Mouse (Mus musculus) heart, postnatal 0 days (tissue): ENCODE results near the gene Mrpl48. TPM values are rescaled to one million over a fixed set of nuclear protein-coding genes. Genes with fewer than 3 reads are reported as not detected.

ENCODE experiments used
- ATAC-seq: fragments of 200-750 bp; cut with Nextera tagmentation; 2 replicates; pipeline ENCODE4 v1.8.0; 2017; ENCODE audit warnings: low read depth, moderate number of reproducible peaks, moderate library complexity; ENCODE audit not compliant: insufficient read depth
- DNase-seq: peaks from one replicate; pipeline ENCODE4 v3.0.0-alpha.2; 2016; ENCODE audit warnings: low spot score
- H3K27ac ChIP-seq: fragments of 300-500 bp; sonication (generic); 2 replicates; pipeline ENCODE4 v1.5.1; 2014; ENCODE audit warnings: low read depth, mild to moderate bottlenecking
- H3K27me3 ChIP-seq: fragments of 300-500 bp; sonication (generic); 2 replicates; pipeline ENCODE4 v1.6.1; 2014; ENCODE audit warnings: low read length, mixed read lengths; ENCODE audit not compliant: control insufficient read depth, insufficient read depth
- H3K36me3 ChIP-seq: fragments of 300-500 bp; sonication (generic); replicated peaks from 2 replicates; pipeline ENCODE4 v1.6.1; 2014; ENCODE audit warnings: low read length, mixed read lengths; ENCODE audit not compliant: control insufficient read depth, insufficient read depth
- H3K4me1 ChIP-seq: fragments of 300-500 bp; sonication (generic); 2 replicates; pipeline ENCODE4 v1.6.1; 2014; ENCODE audit warnings: antibody characterized with exemption; ENCODE audit not compliant: control insufficient read depth, insufficient read depth
- H3K4me2 ChIP-seq: fragments of 300-500 bp; sonication (generic); 2 replicates; pipeline ENCODE4 v1.6.1; 2014; ENCODE audit warnings: low read depth, mild to moderate bottlenecking, low read length, moderate library complexity
- H3K4me3 ChIP-seq: fragments of 300-500 bp; sonication (generic); 2 replicates; pipeline ENCODE4 v1.5.1; 2014; ENCODE audit warnings: low read depth, low read length
- H3K9ac ChIP-seq: fragments of 300-500 bp; sonication (generic); replicated peaks from 2 replicates; pipeline ENCODE4 v1.6.1; 2014; ENCODE audit warnings: low read depth, low read length, mixed read lengths
- H3K9me3 ChIP-seq: fragments of 300-500 bp; sonication (generic); replicated peaks from 2 replicates; pipeline ENCODE4 v1.6.1; 2016; ENCODE audit warnings: low read length; ENCODE audit not compliant: control insufficient read depth
- CTCF ChIP-seq: IDR thresholded peaks from 2 replicates; pipeline ENCODE4 v1.5.1; 2016; ENCODE audit warnings: antibody characterized with exemption, control low read depth, low read depth
- EP300 ChIP-seq: IDR thresholded peaks from 2 replicates; pipeline ENCODE4 v1.6.1; 2016; ENCODE audit warnings: antibody characterized with exemption, low read depth
- WGBS: fragments of 180-500 bp; shearing (Covaris S2); extraction: QIAGEN DNeasy Blood & Tissue Kit; methylation state at CpG from one replicate; pipeline ENCODE4 v1.1.7; 2014; 5-methylcytosine and 5-hydroxymethylcytosine counted together
- polyA plus RNA-seq: library from polyadenylated mRNA; unstranded; fragments of >200 nt; fragmentation: Nextera tagmentation; extraction: Ambion mirVana; gene quantifications from 2 replicates; pipeline ENCODE4 v1.2.1, GENCODE M21; 2015
- total RNA-seq: library from RNA; depleted of rRNA; stranded (reverse); fragments of >200 nt; gene quantifications from 2 replicates; pipeline ENCODE4 v1.2.3, GENCODE M21; 2014; ENCODE audit warnings: low replicate concordance

Gene Mrpl48
- total and polyA plus RNA-seq, 2 experiments from 2014 or later: 32.6 to 119 TPM

DNA sequence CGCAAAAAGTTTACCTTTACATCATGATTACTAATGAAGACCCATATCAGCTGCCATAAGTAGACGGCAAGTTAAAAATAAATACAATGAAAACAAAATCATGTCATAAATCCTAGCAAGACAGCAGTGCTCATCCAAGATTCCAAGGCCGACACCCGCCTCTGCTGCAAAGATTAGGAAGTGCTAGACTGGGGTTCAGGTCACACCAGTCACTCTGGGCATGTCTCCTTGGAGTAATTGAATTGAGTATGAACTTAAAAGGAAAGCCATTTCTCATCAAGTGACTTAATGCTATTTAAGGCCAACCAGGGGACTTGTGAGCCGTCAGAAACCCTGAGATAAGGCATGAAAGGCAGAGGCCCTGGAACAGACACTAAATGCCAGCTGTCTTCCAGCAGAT, 50.9 kb downstream of the Mrpl48 start:
- no peak overlapping the region for H3K9ac ChIP-seq
- no peaks in the 10 kb centered on the region for H3K27me3 ChIP-seq
- no peaks in the 10 kb centered on the region for H3K9me3 ChIP-seq
- no peak overlapping the region for H3K4me3 ChIP-seq
- H3K4me2 ChIP-seq: no peak overlapping the region
- WGBS: 53% methylated on average over 5 of the region's 5 CpGs
- peaks cover 12% of the 10 kb centered on the region; the same call in 1 of the 2 replicates for H3K4me1 ChIP-seq
- no peak overlapping the region for H3K27ac ChIP-seq
- ATAC-seq (no peak), DNase-seq (no peak)
- TF ChIP-seq CTCF: no peak
- TF ChIP-seq EP300: no peak
- peaks cover 14% of the 10 kb centered on the region for H3K36me3 ChIP-seq

DNA sequence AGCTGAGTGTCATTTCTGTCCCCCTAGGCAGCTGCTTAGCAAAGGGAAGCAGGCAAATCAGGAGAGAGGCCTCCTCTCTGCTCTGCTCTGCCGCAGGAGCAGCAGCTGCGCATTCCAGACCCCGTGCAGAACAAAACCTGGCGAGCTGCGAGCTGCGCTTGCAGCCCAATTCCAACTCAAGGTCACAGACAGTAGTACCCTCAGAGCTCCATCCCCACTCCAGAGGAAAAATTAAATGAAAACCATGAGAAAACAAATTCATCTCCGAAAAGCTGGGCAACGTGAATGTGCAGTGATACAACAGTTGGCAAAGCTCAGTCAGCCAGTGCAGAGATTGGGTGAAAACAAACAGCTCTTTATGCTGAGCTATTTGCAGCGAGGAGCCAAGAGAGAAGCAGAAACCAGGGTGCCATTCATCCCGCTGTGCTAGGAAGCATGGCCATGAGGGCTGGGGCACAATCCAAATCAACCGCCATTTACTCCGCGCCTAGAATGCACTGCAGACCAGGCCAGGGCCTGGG, 52.6 kb downstream of the Mrpl48 start:
- Histone ChIP-seq H3K27ac (peak overlapping the region; percentile 88), H3K4me1 (peaks cover 12% of the 10 kb centered on the region; the same call in 1 of the 2 replicates), H3K9me3 (no peaks in the 10 kb centered on the region), H3K4me3 (0 out of 2 replicates have a peak overlapping the region, but pooled peaks have one; percentile 5), H3K27me3 (no peaks in the 10 kb centered on the region), H3K4me2 (peak overlapping the region; percentile 37; the same call in 1 of the 2 replicates), H3K9ac (no peak overlapping the region), H3K36me3 (peaks cover 18% of the 10 kb centered on the region)
- WGBS: 27% methylated on average over 13 of the region's 13 CpGs
- ATAC-seq (peak; percentile 89), DNase-seq (peak; percentile 78)
- TF ChIP-seq EP300 (no peak), CTCF (no peak)

DNA sequence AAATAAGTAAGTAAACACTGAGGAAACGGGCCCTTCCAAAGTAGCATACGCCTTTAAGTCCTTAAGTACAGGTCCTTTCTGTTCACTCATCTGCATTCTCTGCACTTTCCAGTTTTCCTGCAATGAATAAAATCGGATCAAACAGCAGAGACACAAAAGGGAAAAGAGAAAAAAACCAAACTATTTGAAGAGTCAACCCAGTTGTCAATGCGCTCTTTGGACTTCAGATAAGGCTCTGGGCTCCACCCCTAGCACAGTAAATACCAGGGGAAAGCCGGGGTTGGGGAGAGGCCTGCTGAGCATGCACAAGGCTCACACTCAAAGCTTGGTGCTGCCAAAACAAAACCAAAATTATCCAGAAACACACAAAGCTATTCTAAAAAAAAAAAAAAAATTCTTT, 53.2 kb downstream of the Mrpl48 start:
- no peak overlapping the region for H3K4me3 ChIP-seq
- H3K9me3 ChIP-seq: no peaks in the 10 kb centered on the region
- ATAC-seq (peak; percentile 22; the same call in 1 of the 2 replicates), DNase-seq (no peak)
- TF ChIP-seq CTCF (no peak), EP300 (no peak)
- 49% methylated on average over 5 of the region's 5 CpGs for WGBS
- peaks cover 12% of the 10 kb centered on the region; the same call in 1 of the 2 replicates for H3K4me1 ChIP-seq
- no peaks in the 10 kb centered on the region for H3K27me3 ChIP-seq
- H3K4me2 ChIP-seq: no peak overlapping the region
- peak overlapping the region; percentile 88 for H3K27ac ChIP-seq
- peaks cover 18% of the 10 kb centered on the region for H3K36me3 ChIP-seq
- no peak overlapping the region for H3K9ac ChIP-seq

DNA sequence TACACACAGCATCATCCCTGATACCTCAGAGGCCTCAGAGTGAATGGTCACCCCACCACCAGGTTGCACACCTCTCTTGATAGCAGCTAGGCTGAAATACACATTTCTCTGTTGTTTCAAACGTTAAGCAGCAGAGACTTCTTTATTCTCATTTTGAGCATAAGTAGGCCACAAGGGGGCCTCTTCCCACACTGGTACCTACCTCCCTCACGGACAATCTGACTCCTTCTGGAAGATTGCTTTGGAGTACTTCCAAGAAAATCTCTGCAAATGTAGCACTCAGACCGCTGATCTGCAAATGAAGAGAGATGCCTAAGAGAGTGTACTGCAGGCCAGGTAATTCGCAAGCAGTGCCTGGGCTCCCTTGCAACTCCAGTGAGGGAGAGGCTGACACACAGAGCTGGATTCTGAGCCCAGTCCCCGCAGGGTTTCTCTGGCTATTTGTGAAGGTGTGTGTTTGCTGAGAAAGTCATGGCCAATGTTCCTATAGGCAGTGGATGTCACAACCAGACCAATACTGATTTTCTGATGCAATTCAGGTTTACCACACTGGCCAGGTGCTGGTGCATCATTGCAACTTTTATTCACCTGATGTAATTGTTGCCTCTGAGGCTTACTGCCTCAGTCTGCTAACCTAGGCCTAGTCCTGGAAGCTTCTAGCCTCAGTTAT, 57.6 kb downstream of the Mrpl48 start:
- ATAC-seq (peak; percentile 21; the same call in 1 of the 2 replicates), DNase-seq (no peak)
- Histone ChIP-seq H3K4me1 (peaks cover 11% of the 10 kb centered on the region; the same call in 1 of the 2 replicates), H3K9ac (no peak overlapping the region), H3K36me3 (peaks cover 28% of the 10 kb centered on the region), H3K4me2 (no peak overlapping the region), H3K27me3 (no peaks in the 10 kb centered on the region), H3K27ac (peak overlapping the region; percentile 44), H3K9me3 (no peaks in the 10 kb centered on the region), H3K4me3 (no peak overlapping the region)
- 34% methylated on average over 5 of the region's 5 CpGs for WGBS
- TF ChIP-seq EP300 (no peak), CTCF (peak; percentile 40)

DNA sequence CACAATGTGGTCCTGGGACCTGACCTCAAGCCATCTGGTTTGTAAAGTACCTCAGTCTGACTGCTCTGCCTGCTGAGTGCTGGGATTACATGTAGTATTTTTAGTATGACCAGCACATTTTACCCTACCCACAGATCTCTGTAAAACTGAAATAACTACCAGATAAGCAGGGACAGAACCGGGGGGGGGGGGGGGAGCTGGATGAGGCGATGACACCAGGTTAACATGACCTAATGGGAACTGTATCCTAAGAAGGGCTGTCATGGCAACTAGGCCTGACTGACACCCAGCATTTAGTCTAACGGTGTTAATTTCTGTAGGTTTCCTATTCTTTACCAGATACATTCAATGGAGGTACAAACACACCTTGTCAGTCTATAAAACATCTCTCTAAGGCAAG, 58.3 kb downstream of the Mrpl48 start:
- H3K9ac ChIP-seq: no peak overlapping the region
- 42% methylated on average over 3 of the region's 3 CpGs for WGBS
- peak overlapping the region; percentile 44 for H3K27ac ChIP-seq
- no peak overlapping the region for H3K4me2 ChIP-seq
- TF ChIP-seq CTCF (no peak), EP300 (no peak)
- no peaks in the 10 kb centered on the region for H3K27me3 ChIP-seq
- peaks cover 28% of the 10 kb centered on the region for H3K36me3 ChIP-seq
- H3K9me3 ChIP-seq: no peaks in the 10 kb centered on the region
- H3K4me1 ChIP-seq: peaks cover 5% of the 10 kb centered on the region; the same call in 1 of the 2 replicates
- no peak overlapping the region for H3K4me3 ChIP-seq
- ATAC-seq: peak; percentile 77
- no peak for DNase-seq
